Mouse (Mus musculus): ENCODE results near the gene Kif4.

- TF ChIP-seq MAX (IDR thresholded peaks at IDR 0.05; ENCODE audit: low read length) (no peak), ETS1 (conservative IDR thresholded peaks at IDR 0.05; ENCODE audit: low read depth, low read length) (no peak), POLR2AphosphoS2 (IDR thresholded peaks at IDR 0.05; ENCODE audit: low read depth, low read length) (no peak)
Observed at GRCm38 (mm10) chrX:100621366-100621765, 4.2 kb upstream of the Kif4 start.

Measured in CH12.LX (cell line).